Mouse (Mus musculus) G1E (cell line): ENCODE measurements at regions not wholly inside any gene's neighbourhood (a gene's known extent, or its start where the extent isn't known, plus 50 kb on each side); places are given as distances from the start of the nearest gene placed in this dataset.

ENCODE experiments used
- ATAC-seq: 2 replicates; pipeline ENCODE4 v1.8.0; 2016; ENCODE audit warnings: mild to moderate bottlenecking; ENCODE audit not compliant: insufficient number of reproducible peaks, poor library complexity, low FRiP score, severe bottlenecking; ENCODE audit errors: extremely low read depth
- DNase-seq: peaks from one replicate; pipeline ENCODE4 v3.0.0; 2012; ENCODE audit warnings: low spot score
- H3K27me3 ChIP-seq: 2 replicates; pipeline ENCODE4 v1.6.1; 2012; ENCODE audit warnings: mild to moderate bottlenecking, low read length, inconsistent platforms; ENCODE audit not compliant: insufficient read depth
- H3K36me3 ChIP-seq: replicated peaks from 2 replicates; pipeline ENCODE3; 2012; ENCODE audit warnings: mild to moderate bottlenecking, inconsistent platforms
- H3K4me1 ChIP-seq: 2 replicates; pipeline ENCODE4 v1.6.1; 2012; ENCODE audit warnings: low read depth, low read length, inconsistent platforms, mixed read lengths; ENCODE audit not compliant: insufficient read depth
- H3K4me3 ChIP-seq: 2 replicates; pipeline ENCODE4 v1.5.1; 2012; ENCODE audit warnings: low read depth, mild to moderate bottlenecking, inconsistent platforms, low read length, moderate library complexity, mixed read lengths
- H3K9me3 ChIP-seq: replicated peaks from 2 replicates; pipeline ENCODE4 v1.6.1; 2012; ENCODE audit warnings: inconsistent platforms
- CTCF ChIP-seq: IDR thresholded peaks from 2 replicates; pipeline ENCODE4 v1.5.1; 2012; ENCODE audit warnings: low read depth, low read length, inconsistent platforms, mixed read lengths
- GATA1 ChIP-seq: IDR thresholded peaks from 2 replicates; pipeline ENCODE4 v1.6.1; 2012; ENCODE audit warnings: borderline replicate concordance, low read length, inconsistent platforms, mixed read lengths
- GATA2 ChIP-seq: IDR thresholded peaks from 2 replicates; pipeline ENCODE4 v1.6.1; 2012; ENCODE audit warnings: low read depth, low read length, inconsistent platforms, borderline replicate concordance
- POLR2AphosphoS5 ChIP-seq: IDR thresholded peaks from 2 replicates; pipeline ENCODE4 v1.6.1; 2012; ENCODE audit warnings: low read depth, low read length, inconsistent platforms; ENCODE audit not compliant: insufficient replicate concordance
- TAL1 ChIP-seq: conservative IDR thresholded peaks from 2 replicates; pipeline ENCODE4 v1.6.1; 2012; ENCODE audit warnings: low read depth, low read length, inconsistent platforms, mixed read lengths

- no peak overlapping the region for H3K4me3 ChIP-seq
Observed at GRCm38 (mm10) chr2:57424879-57425278, 187.4 kb downstream of the Gpd2 start.

DNA sequence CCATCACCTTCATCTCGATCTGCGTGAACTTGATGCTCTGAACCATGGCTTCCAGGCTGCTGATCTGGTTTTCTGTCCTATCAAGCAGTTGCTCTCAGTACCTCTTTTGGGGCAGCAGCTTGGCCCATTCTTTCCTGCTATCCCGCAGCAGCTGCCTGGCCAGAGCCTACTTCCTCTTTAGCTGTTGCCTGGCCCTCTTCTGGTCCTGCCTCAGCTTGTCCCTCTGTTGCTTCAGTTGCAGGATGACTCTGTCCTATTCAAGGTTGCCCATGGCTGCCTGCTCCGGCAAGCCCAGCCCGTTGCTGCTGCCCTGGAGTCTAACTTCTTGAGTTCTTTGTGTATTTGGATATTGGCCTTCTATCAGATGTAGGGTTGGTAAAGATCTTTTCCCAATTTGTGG, 188.0 kb downstream of the Gpd2 start:
- Histone ChIP-seq H3K27me3 (peaks cover 4% of the 10 kb centered on the region; the same call in 1 of the 2 replicates), H3K36me3 (no peaks in the 10 kb centered on the region), H3K4me1 (no peaks in the 10 kb centered on the region), H3K4me3 (no peak overlapping the region), H3K9me3 (no peaks in the 10 kb centered on the region)
- DNase-seq, result no peak
- ATAC-seq, result no peak
- TF ChIP-seq GATA2, result no peak
- TF ChIP-seq TAL1, result no peak
- TF ChIP-seq POLR2AphosphoS5, result no peak
- TF ChIP-seq CTCF, result no peak

More at GRCm38 (mm10) chr2:57424879-57425278, 187.4 kb downstream of the Gpd2 start:
- DNase-seq (no peak), ATAC-seq (no peak)
- TF ChIP-seq TAL1, result no peak
- TF ChIP-seq POLR2AphosphoS5, result no peak
- no peak for TF ChIP-seq GATA1
- no peak for TF ChIP-seq CTCF
- TF ChIP-seq GATA2, result no peak
- H3K9me3 ChIP-seq, result no peaks in the 10 kb centered on the region
- H3K4me1 ChIP-seq, result no peaks in the 10 kb centered on the region
- no peaks in the 10 kb centered on the region for H3K36me3 ChIP-seq
- peaks cover 4% of the 10 kb centered on the region; the same call in 1 of the 2 replicates for H3K27me3 ChIP-seq

DNA sequence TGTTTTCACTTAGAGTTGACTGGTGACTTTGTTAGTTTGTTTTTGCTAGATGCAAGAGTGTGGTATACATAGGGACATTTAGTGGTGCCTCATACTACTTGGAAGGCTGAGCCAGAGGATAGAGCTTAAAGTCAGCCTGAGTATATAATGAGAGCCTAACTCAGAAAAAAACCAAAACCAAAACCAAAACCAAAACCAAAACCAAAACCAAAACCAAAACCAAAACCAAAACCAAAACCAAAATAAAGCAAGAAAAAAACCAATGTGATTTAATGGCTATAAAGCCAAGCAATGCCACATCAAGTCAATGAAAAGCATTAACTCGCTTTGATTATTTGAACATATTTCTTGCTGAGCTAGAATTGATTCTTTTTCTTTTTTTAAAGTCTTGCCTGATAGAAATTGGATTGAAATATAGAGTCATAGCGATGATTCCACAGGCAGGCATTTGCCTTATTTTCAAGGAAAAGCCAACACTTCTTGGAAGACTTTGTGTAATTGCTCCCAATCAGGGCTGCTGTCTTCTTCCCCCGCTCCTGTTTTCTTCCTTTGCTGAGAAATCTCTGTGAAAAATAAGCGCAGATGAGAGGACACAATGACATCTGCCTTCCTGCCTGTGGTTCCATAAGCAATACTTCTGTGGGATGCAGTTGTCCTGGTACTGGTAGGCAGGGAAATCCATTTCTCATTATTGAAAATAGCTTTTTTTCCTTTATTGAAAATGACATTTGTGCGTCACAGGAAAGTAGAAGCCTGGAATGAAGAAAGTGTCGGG, 213.7 kb downstream of the Gpd2 start:
- Histone ChIP-seq H3K9me3 (no peaks in the 10 kb centered on the region), H3K4me3 (no peak overlapping the region), H3K36me3 (no peaks in the 10 kb centered on the region), H3K4me1 (no peaks in the 10 kb centered on the region), H3K27me3 (peaks cover 3% of the 10 kb centered on the region; the same call in 1 of the 2 replicates)
- no peak for DNase-seq
- TF ChIP-seq GATA1, result no peak
- TF ChIP-seq TAL1, result no peak
- TF ChIP-seq POLR2AphosphoS5, result no peak
- TF ChIP-seq GATA2, result no peak
- no peak for TF ChIP-seq CTCF
- ATAC-seq, result no peak

GRCm38 (mm10) chr2:57453896-57454679, 216.7 kb downstream of the Gpd2 start:
- Histone ChIP-seq H3K27me3 (peaks cover 3% of the 10 kb centered on the region; the same call in 1 of the 2 replicates), H3K36me3 (no peaks in the 10 kb centered on the region), H3K4me3 (no peak overlapping the region), H3K9me3 (no peaks in the 10 kb centered on the region), H3K4me1 (no peaks in the 10 kb centered on the region)
- ATAC-seq, result no peak
- TF ChIP-seq GATA1, result no peak
- no peak for TF ChIP-seq TAL1
- no peak for TF ChIP-seq POLR2AphosphoS5
- TF ChIP-seq GATA2, result no peak
- no peak for TF ChIP-seq CTCF
- DNase-seq, result no peak

DNA sequence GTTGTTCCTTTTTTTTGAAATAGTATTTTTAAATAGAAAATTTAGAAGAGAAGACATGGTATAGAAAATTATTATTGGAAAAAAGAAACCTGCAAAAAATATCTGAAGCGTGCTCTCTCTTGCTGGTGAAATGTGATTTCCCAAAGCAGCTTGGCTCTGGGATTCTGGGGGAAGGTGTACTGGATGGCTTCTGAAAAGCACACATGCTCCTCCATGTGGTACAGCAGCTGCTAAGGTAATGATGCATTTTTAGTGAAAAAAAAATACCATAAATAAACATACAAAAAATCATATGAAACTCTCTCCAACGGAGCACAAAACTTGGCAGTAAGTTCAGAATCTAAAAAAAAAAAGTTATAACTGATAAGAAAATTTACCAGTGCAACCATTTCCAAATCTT, 222.5 kb downstream of the Gpd2 start:
- no peaks in the 10 kb centered on the region for H3K9me3 ChIP-seq
- H3K27me3 ChIP-seq, result 0 out of 2 replicates have a peak, but pooled peaks cover 3% of the 10 kb centered on the region
- no peak for TF ChIP-seq CTCF
- TF ChIP-seq POLR2AphosphoS5, result no peak
- no peak for TF ChIP-seq GATA1
- no peak for TF ChIP-seq TAL1
- no peak for TF ChIP-seq GATA2
- H3K36me3 ChIP-seq, result no peaks in the 10 kb centered on the region
- H3K4me1 ChIP-seq, result no peaks in the 10 kb centered on the region
- DNase-seq (no peak), ATAC-seq (no peak)
- H3K4me3 ChIP-seq, result no peak overlapping the region

DNA sequence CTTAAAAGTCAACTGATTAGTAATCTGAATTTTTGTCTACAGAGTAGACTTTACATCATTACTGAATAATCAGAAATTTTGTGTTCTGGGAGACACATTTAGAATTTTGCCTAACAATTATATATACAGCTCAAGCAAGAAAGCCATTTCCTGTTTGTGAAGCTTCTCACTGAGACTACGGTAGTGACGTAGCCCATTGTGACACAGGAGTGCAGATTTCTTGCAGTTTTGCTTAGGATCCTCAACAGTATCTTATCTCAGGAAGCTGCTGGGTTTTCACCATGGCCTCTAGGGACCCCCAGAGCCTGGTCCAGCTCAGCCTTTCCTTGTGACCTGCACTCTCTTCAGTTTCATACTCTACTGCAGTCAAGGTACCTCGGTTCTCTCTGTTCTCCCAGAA, 236.4 kb downstream of the Gpd2 start:
- Histone ChIP-seq H3K4me1 (no peaks in the 10 kb centered on the region), H3K4me3 (no peak overlapping the region), H3K36me3 (no peaks in the 10 kb centered on the region), H3K9me3 (no peaks in the 10 kb centered on the region), H3K27me3 (peaks cover 2% of the 10 kb centered on the region; the same call in 1 of the 2 replicates)
- ATAC-seq, result no peak
- no peak for DNase-seq
- TF ChIP-seq TAL1 (no peak), CTCF (no peak), POLR2AphosphoS5 (no peak), GATA1 (no peak), GATA2 (no peak)
